Comparison of ENCODE assay signal across 8 mouse cellular contexts in genomic region chr14:60484996-60485888, GRCm38 (mm10).
DNase-seq lines count a peak whose midpoint lies in the region; ATAC-seq and TF ChIP-seq lines count a peak whose summit lies in the region.

No protein-coding gene starts in this region.

- peak; percentile 87 for ATAC-seq in intestine, embryonic 15.5 days
- ATAC-seq in megakaryocyte progenitor cell, adult 5-6 weeks (replicated peaks; ENCODE audit: poor library complexity), result peak; percentile 68
- no peak for ATAC-seq in erythroid progenitor cell, adult 5-6 weeks (replicated peaks; ENCODE audit: low FRiP score, poor library complexity, severe bottlenecking)

- under 1% methylated on average over 38 of the region's 38 CpGs for whole genome bisulfite sequencing in cerebellum, adult 2 months
- WGBS in intestine, embryonic 15.5 days, result under 1% methylated on average over 38 of the region's 38 CpGs

- no peaks in the 10 kb centered on the region for H3K4me1 ChIP-seq in cerebellum, adult 2 months (ENCODE audit: control insufficient read depth, insufficient read depth, low read length)
- H3K4me1 ChIP-seq in intestine, embryonic 15.5 days (replicated peaks), result peaks cover 12% of the 10 kb centered on the region; the same call in 1 of the 2 replicates

- H3K4me2 ChIP-seq in intestine, embryonic 15.5 days (replicated peaks), result peak overlapping the region; percentile 82

- peak; percentile 65 for DNase-seq in WW6 (ENCODE audit: low read depth, low spot score)
- peak; percentile 42 to 47 for DNase-seq in cerebellum, adult 2 months
- peak; percentile 87 for DNase-seq in forelimb bud, embryonic 11.5 days (ENCODE audit: low read depth, low spot score)
- DNase-seq in left cerebral cortex, postnatal 25 days (ENCODE audit: low spot score in 2 of 2), result peak; percentile 48 to 57
- peak; percentile 71 for DNase-seq in right cerebral cortex, postnatal 14 days

- H3K27me3 ChIP-seq in cerebellum, adult 2 months (ENCODE audit: control insufficient read depth, insufficient read depth, low read length), result no peaks in the 10 kb centered on the region
- 0 out of 2 replicates have a peak, but pooled peaks cover 3% of the 10 kb centered on the region for H3K27me3 ChIP-seq in intestine, embryonic 15.5 days (replicated peaks)

- no peaks in the 10 kb centered on the region for H3K36me3 ChIP-seq in intestine, embryonic 15.5 days

- peak overlapping the region; percentile 23 for H3K4me3 ChIP-seq in cerebellum, adult 2 months (replicated peaks; ENCODE audit: insufficient read depth, low read depth, low read length)
- H3K4me3 ChIP-seq in intestine, embryonic 15.5 days (replicated peaks), result peak overlapping the region; percentile 34

- peak overlapping the region; percentile 11; the same call in 1 of the 2 replicates for H3K9ac ChIP-seq in intestine, embryonic 15.5 days

- no peak for TF ChIP-seq POLR2A in cerebellum, adult 2 months (IDR thresholded peaks at IDR 0.05; ENCODE audit: borderline replicate concordance, insufficient read depth, low read length)

- H3K27ac ChIP-seq in cerebellum, adult 2 months (ENCODE audit: insufficient read depth, low read length), result no peak overlapping the region
- no peak overlapping the region for H3K27ac ChIP-seq in intestine, embryonic 15.5 days

- intact Hi-C loops in left cerebral cortex, postnatal 25 days (cut with DNase I), result no loop called here

- no peak for TF ChIP-seq CTCF in cerebellum, adult 2 months (IDR thresholded peaks at IDR 0.05; ENCODE audit: borderline replicate concordance, insufficient read depth, low read depth, low read length)

- H3K9me3 ChIP-seq in intestine, embryonic 15.5 days, result no peaks in the 10 kb centered on the region
